Mouse (Mus musculus) lung, adult 2 months (tissue): ENCODE measurements around the gene Wdr35. TPM values are rescaled to one million over a fixed set of nuclear protein-coding genes. Genes with fewer than 3 reads are reported as not detected.
A peak's percentile ranks its signal among the peaks of the same experiment; 100 is the strongest.

Experiments used
- DNase-seq: peaks from one replicate; pipeline ENCODE4 v3.0.0; 2022
- H3K4me1 ChIP-seq: fragments of 200-500 bp; 2 replicates; pipeline ENCODE4 v1.6.1; 2011; ENCODE audit warnings: low read length; ENCODE audit not compliant: control insufficient read depth, insufficient read depth
- H3K4me3 ChIP-seq: fragments of 200-500 bp; replicated peaks from 2 replicates; pipeline ENCODE3; 2011; ENCODE audit warnings: low read depth, mild to moderate bottlenecking, control low read depth, low read length; ENCODE audit errors: extremely low read depth
- CTCF ChIP-seq: fragments of 200-500 bp; IDR thresholded peaks from 2 replicates; pipeline ENCODE4 v1.5.1; 2011; ENCODE audit warnings: mild to moderate bottlenecking, low read length, control low read depth; ENCODE audit not compliant: insufficient read depth
- POLR2A ChIP-seq: fragments of 200-500 bp; IDR thresholded peaks from 2 replicates; pipeline ENCODE4 v1.6.1; 2011; ENCODE audit warnings: low read depth, mild to moderate bottlenecking, control low read depth, low read length, borderline replicate concordance; ENCODE audit errors: extremely low read depth
- WGBS: fragments of 180-500 bp; shearing (Covaris S2); methylation state at CpG from one replicate; pipeline ENCODE4 v1.1.7; 2018; 5-methylcytosine and 5-hydroxymethylcytosine counted together
- polyA plus RNA-seq: library from polyadenylated mRNA; depleted of rRNA; stranded (reverse); fragments of >200 nt; gene quantifications from 2 replicates; pipeline ENCODE4 v1.2.3, GENCODE M21; 2012

Gene Wdr35
- polyA plus RNA-seq, 1 experiment = 5.0 TPM

DNA sequence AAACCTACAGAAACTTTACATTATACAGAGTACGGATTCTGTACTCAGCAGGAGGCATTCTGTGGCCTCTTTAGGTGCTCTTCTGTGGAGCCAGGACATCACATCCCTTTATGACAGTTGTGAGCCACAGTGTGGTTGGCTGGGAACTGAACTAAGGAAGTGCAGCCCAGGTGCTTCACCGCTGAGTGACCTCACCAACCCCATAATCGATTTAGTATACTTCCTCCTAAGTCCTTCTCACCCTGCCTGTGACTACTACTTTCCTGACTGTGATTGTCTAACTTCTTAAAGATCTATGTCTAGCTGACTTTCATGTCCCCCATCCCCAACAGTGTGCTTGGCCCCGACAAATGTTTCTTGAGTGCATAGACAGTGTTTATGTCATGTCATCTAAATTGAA is 24.6 kb downstream of the Wdr35 start:
- 79% methylated on average over 4 of the region's 4 CpGs for WGBS
- Histone ChIP-seq H3K4me1 (no peaks in the 10 kb centered on the region; the same call in 1 of the 2 replicates), H3K4me3 (no peak overlapping the region)
- DNase-seq = no peak
- TF ChIP-seq CTCF (no peak), POLR2A (no peak)

DNA sequence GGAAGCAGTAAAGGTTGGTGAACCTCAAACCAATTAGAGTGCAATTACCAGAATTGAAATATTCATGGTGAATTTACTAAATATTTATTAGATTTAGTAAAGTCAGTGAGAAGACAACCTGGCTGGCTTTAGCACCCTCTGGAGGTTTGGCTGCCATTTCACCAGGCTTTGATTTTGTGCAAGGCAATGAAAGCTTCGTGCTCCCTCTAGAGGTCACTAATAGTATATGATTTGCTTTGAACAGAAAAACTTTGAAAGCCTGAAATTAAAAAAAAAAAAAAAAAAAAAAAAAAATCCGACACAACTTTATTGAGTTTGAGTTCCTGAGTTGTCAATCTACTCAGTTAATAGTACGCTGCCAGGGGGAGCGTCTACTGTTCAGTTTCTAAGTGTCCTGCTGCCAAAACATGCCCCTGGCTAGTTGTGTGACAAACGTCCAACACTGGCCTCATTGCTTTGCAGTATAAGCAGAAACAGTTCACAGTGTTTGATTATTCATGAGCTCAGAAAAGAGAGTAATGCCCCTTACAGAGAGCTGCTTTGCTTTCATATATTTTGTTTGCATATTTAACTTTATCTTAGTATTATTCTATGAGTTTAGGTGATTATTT is 28.5 kb downstream of the Wdr35 start:
- 9% methylated on average over 5 of the region's 5 CpGs for WGBS

GRCm38 (mm10) chr12:9007146-9007545 is 33.5 kb downstream of the Wdr35 start:
- WGBS = 59% methylated on average over 4 of the region's 4 CpGs
- H3K4me3 ChIP-seq = no peak overlapping the region
- TF ChIP-seq CTCF (no peak), POLR2A (no peak)
- no peaks in the 10 kb centered on the region for H3K4me1 ChIP-seq
- no peak for DNase-seq

More for the DNA sequence above, 28.5 kb downstream of the Wdr35 start:
- TF ChIP-seq POLR2A (no peak), CTCF (peak; percentile 70)
- Histone ChIP-seq H3K4me3 (no peak overlapping the region), H3K4me1 (no peaks in the 10 kb centered on the region)
- DNase-seq = peak; percentile 20

- TF ChIP-seq CTCF (no peak), POLR2A (no peak)
- H3K4me1 ChIP-seq = no peaks in the 10 kb centered on the region
- DNase-seq = no peak
- WGBS = 93% methylated on average over 6 of the region's 6 CpGs
- no peak overlapping the region for H3K4me3 ChIP-seq
These were observed 34.1 kb downstream of the Wdr35 start for GRCm38 (mm10) chr12:9007811-9008210.

DNA sequence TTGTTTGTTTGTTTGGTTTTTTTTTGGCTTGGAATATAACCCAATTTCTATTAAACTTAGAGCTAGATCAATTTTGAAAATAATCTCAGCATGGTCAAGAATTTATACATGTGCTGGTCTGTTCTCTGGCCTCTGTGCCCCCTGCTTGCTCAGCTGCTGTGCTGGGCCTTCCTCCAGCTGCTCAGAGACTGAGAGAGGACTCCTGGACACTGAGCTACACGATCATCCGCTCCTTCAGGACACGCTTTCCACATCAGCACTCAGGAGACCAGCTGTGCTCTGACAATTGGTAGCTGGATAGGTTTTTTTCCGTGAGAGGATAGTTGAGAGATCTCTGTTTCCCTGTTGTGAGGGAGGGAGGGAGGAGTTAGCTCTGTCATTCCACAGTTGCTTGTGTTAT is 36.6 kb downstream of the Wdr35 start:
- TF ChIP-seq CTCF = no peak
- no peak for TF ChIP-seq POLR2A
- WGBS = 50% methylated on average over 4 of the region's 4 CpGs
- Histone ChIP-seq H3K4me3 (no peak overlapping the region), H3K4me1 (no peaks in the 10 kb centered on the region)
- DNase-seq = no peak

DNA sequence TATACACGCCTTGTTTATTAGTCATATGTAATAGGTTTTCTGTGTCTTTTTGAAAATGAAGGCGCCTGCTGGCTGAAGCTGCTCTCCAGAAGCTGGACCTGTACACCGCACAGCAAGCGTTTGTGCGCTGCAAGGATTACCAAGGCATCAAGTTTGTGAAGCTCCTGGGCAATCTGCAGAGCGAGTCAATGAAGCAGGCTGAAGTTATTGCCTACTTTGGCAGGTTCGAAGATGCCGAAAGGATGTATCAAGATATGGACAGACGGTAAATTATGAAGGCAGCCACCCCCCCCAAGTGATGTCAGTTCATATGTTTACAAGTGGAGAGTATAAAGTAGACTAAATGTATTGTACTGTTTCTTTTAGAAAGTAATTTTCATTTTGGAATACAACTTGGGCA is 42.7 kb downstream of the Wdr35 start:
- 94% methylated on average over 9 of the region's 9 CpGs for WGBS
- Histone ChIP-seq H3K4me3 (no peak overlapping the region), H3K4me1 (no peaks in the 10 kb centered on the region)
- no peak for DNase-seq
- TF ChIP-seq CTCF (no peak), POLR2A (no peak)

DNA sequence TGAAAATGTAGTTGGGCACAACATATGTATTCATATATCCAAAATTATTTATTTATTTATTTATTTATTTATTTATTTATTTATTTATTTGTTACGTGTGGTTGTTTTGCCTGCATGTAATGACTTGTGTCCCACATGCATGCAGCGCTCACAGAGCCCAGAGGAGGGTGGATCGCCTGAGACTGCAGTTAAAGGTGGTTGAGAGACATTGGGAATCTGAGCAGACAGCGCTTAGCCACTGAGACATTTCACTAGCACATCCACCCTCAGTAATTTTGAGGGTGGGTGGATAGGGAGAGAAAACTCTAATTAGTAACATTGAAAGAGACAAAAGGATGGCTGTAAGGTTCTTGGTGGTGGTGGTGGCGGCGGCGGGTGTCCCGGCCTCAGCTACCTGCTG is 46.7 kb downstream of the Wdr35 start:
- 94% methylated on average over 8 of the region's 8 CpGs for WGBS
- DNase-seq = no peak
- Histone ChIP-seq H3K4me3 (no peak overlapping the region), H3K4me1 (no peaks in the 10 kb centered on the region)
- no peak for TF ChIP-seq CTCF
- TF ChIP-seq POLR2A = no peak

DNA sequence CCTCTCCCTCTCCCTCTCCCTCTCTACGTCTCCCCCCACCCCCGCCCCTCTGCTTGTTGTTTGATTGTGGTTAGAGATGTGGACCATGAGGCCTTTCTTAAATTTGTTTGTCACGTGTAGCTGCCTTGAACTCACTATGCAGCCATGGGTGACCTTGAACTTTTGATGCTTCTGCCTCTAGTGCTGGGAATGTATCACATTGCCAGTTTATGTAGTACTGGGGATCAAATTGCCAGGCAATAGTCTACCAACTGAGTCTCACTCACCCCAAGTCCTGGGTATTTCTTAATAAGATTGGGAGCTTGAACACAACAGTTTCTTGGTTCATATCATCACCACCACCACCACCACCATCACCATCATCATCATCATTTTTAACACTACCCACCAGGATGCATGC is 47.3 kb downstream of the Wdr35 start:
- TF ChIP-seq POLR2A = no peak
- no peak for TF ChIP-seq CTCF
- no peak for DNase-seq
- Histone ChIP-seq H3K4me3 (no peak overlapping the region), H3K4me1 (no peaks in the 10 kb centered on the region)
- WGBS = 72% methylated on average over 3 of the region's 3 CpGs

GRCm38 (mm10) chr12:9023031-9023430 is 49.3 kb downstream of the Wdr35 start:
- Histone ChIP-seq H3K4me3 (no peak overlapping the region), H3K4me1 (no peaks in the 10 kb centered on the region)
- DNase-seq = no peak
- TF ChIP-seq POLR2A = no peak
- no peak for TF ChIP-seq CTCF
- 44% methylated on average over 4 of the region's 4 CpGs for WGBS

GRCm38 (mm10) chr12:9024071-9024470 is 50.4 kb downstream of the Wdr35 start:
- no peak for DNase-seq
- Histone ChIP-seq H3K4me3 (no peak overlapping the region), H3K4me1 (no peaks in the 10 kb centered on the region)
- no peak for TF ChIP-seq POLR2A
- no peak for TF ChIP-seq CTCF
- WGBS = 91% methylated on average over 14 of the region's 14 CpGs

DNA sequence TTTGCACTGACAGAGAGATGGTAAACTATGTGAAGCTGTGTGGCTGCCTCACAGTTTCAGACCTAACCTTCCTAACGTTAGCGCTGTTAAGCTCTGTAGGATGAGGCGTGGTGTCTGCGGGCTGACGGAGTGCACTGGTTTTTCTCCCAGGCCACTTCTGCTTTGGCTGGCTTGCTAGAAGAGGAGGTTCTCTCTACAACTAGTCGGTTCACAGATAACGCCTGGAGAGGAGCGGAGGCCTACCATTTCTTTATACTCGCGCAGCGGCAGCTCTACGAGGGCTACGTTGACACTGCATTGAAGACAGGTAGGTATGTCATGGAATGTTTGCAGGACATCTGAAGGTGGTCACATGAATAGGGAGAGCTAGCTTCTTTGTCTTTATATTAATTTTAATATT is 51.0 kb downstream of the Wdr35 start:
- H3K4me1 ChIP-seq = no peaks in the 10 kb centered on the region
- no peak for DNase-seq
- 80% methylated on average over 13 of the region's 13 CpGs for WGBS
- no peak overlapping the region for H3K4me3 ChIP-seq
- TF ChIP-seq CTCF = no peak
- no peak for TF ChIP-seq POLR2A
